In genomic region chr7:139390380-139390779, GRCm38 (mm10) we compare ENCODE assay signal across 9 mouse cellular contexts. TPM values are rescaled to one million over a fixed set of nuclear protein-coding genes. Genes with fewer than 3 reads are reported as not detected.
DNase-seq lines count a peak whose midpoint lies in the region; ATAC-seq and TF ChIP-seq lines count a peak whose summit lies in the region.
"Had no signal": no experiment of that assay in that cellular context is flagged by ENCODE, and none has a peak within 500 bp of the region (broad histone marks: within the 10 kb centered on the region; RNA-seq: fewer than 3 reads in every experiment).

No protein-coding gene starts in this region.

- no peaks in the 10 kb centered on the region for H3K9me3 ChIP-seq in embryonic facial prominence, embryonic 14.5 days (ENCODE audit: control insufficient read depth, low read length)
- no peaks in the 10 kb centered on the region for H3K9me3 ChIP-seq in limb, embryonic 13.5 days

- H3K27me3 ChIP-seq in embryonic facial prominence, embryonic 14.5 days (replicated peaks; ENCODE audit: control insufficient read depth, insufficient read depth, low read length): no peaks in the 10 kb centered on the region
- no peaks in the 10 kb centered on the region for H3K27me3 ChIP-seq in limb, embryonic 13.5 days

- peaks cover 29% of the 10 kb centered on the region for H3K4me1 ChIP-seq in embryonic facial prominence, embryonic 14.5 days (ENCODE audit: control insufficient read depth, insufficient read depth, low read length)
- H3K4me1 ChIP-seq in limb, embryonic 13.5 days: peaks cover 46% of the 10 kb centered on the region

- H3K36me3 ChIP-seq in embryonic facial prominence, embryonic 14.5 days (ENCODE audit: control insufficient read depth, insufficient read depth, low read length): no peaks in the 10 kb centered on the region
- no peaks in the 10 kb centered on the region for H3K36me3 ChIP-seq in limb, embryonic 13.5 days

- WGBS in embryonic facial prominence, embryonic 14.5 days: 76% methylated on average over 3 of the region's 3 CpGs
- WGBS in limb, embryonic 13.5 days: 80% methylated on average over 3 of the region's 3 CpGs

- TF ChIP-seq POLR2A in brain, embryonic 14.5 days (IDR thresholded peaks at IDR 0.05; ENCODE audit: borderline replicate concordance, extremely low read depth, insufficient read depth, insufficient read length, poor library complexity, severe bottlenecking): no peak

- TF ChIP-seq CTCF in layer of hippocampus, adult 2 months (conservative IDR thresholded peaks at IDR 0.05): peak; percentile 62
- no peak for TF ChIP-seq CTCF in brain, embryonic 14.5 days (IDR thresholded peaks at IDR 0.05; ENCODE audit: borderline replicate concordance, extremely low read depth, insufficient read depth, insufficient read length)

- H3K27ac ChIP-seq in layer of hippocampus, adult 2 months: peak overlapping the region; percentile 95
- peak overlapping the region; percentile 65 for H3K27ac ChIP-seq in embryonic facial prominence, embryonic 14.5 days (replicated peaks; ENCODE audit: low read depth, low read length)
- H3K27ac ChIP-seq in limb, embryonic 13.5 days: peak overlapping the region; percentile 10; the same call in 1 of the 2 replicates
- H3K27ac ChIP-seq: macrophage had no signal

- peak overlapping the region; percentile 97 for H3K9ac ChIP-seq in embryonic facial prominence, embryonic 14.5 days (ENCODE audit: low read depth, low read length)
- H3K9ac ChIP-seq in limb, embryonic 13.5 days: peak overlapping the region; percentile 94

- no peak for ATAC-seq in embryonic facial prominence, embryonic 14.5 days (ENCODE audit: low read depth)
- no peak for ATAC-seq in limb, embryonic 13.5 days (ENCODE audit: low FRiP score, low read depth)
- no peak for ATAC-seq in monocyte, adult 5-6 weeks (replicated peaks; ENCODE audit: insufficient number of reproducible peaks, low FRiP score, low TSS enrichment, poor library complexity, severe bottlenecking)

- H3K4me3 ChIP-seq in layer of hippocampus, adult 2 months: peak overlapping the region; percentile 86
- H3K4me3 ChIP-seq in embryonic facial prominence, embryonic 14.5 days (ENCODE audit: low read depth, low read length): peak overlapping the region; percentile 93
- peak overlapping the region; percentile 94 for H3K4me3 ChIP-seq in limb, embryonic 13.5 days

- DNase-seq in layer of hippocampus, adult 2 months (ENCODE audit: low spot score in 2 of 2): no peak
- no peak for DNase-seq in layer of hippocampus, postnatal 10 days (ENCODE audit: low spot score in 2 of 2)
- peak; percentile 3 for DNase-seq in brain, embryonic 14.5 days (ENCODE audit: low read depth)
- DNase-seq in embryonic facial prominence, embryonic 14.5 days (ENCODE audit: low spot score): no peak
- DNase-seq in retina, embryonic 14.5 days (ENCODE audit: low spot score): peak; percentile 41
- DNase-seq in embryo, embryonic 9.5 days (ENCODE audit: extremely low spot score): no peak

- peak overlapping the region; percentile 77 for H3K4me2 ChIP-seq in embryonic facial prominence, embryonic 14.5 days (ENCODE audit: low read depth, low read length)
- peak overlapping the region; percentile 77 for H3K4me2 ChIP-seq in limb, embryonic 13.5 days (replicated peaks)

RNA-seq across cellular contexts. Expression of gene Inpp5a, which starts 1.5 kb away (rescaled TPM):
- 10 to 100 TPM; 39.2 to 41.1 TPM for total RNA-seq in layer of hippocampus, adult 2 months (2021)
- total RNA-seq in layer of hippocampus, postnatal 10 days (2021): 10 to 100 TPM; 41.2 to 43.2 TPM
- 6.2 and 17.6 TPM in 2 replicates for polyA plus RNA-seq in brain, embryonic 14.5 days (2012; rRNA removed)
- polyA plus RNA-seq in embryonic facial prominence, embryonic 14.5 days (2014; fragmentation: Nextera tagmentation; extraction: Ambion mirVana): 39.3 and 41.6 TPM in 2 replicates
- 22.9 and 25.2 TPM in 2 replicates for polyA plus RNA-seq in limb, embryonic 13.5 days (2015; fragmentation: Nextera tagmentation; extraction: Ambion mirVana)
- total RNA-seq in monocyte, adult 5-6 weeks (2017): 9.5 to 39.9 TPM (median 10.0 TPM) in 3 replicates

Comparison
In these comparisons a context has a peak if more than half of its experiments do, and no peak if none do; other contexts are left out.
1. DNase-seq: peak in brain, embryonic 14.5 days (single experiment) and retina, embryonic 14.5 days (single experiment); none in layer of hippocampus, adult 2 months (0 of 2), layer of hippocampus, postnatal 10 days (0 of 2), embryonic facial prominence, embryonic 14.5 days (single experiment) and embryo, embryonic 9.5 days (single experiment).
2. H3K27ac ChIP-seq: peak in every context shown above with its lines; median percentile 95 in layer of hippocampus, adult 2 months; 65 in embryonic facial prominence, embryonic 14.5 days; 10 in limb, embryonic 13.5 days.
3. Peak in every context shown above with its lines, with median percentiles within 50 percentile points of each other: H3K4me3 ChIP-seq.